Mouse (Mus musculus): ENCODE measurements around the gene Itch.
"Not testable (repeated sequence)": the region's sequence is repeated elsewhere in the genome, so short reads cannot be mapped to it uniquely, and the experiment has no call there.

Gene Itch

GRCm38 (mm10) chr2:155142025-155142555, 8.8 kb downstream of the Itch start:
- peak; percentile 73 for DNase-seq (ENCODE audit: low read depth, low spot score)

GRCm38 (mm10) chr2:155149296-155149695, 16.0 kb downstream of the Itch start:
- DNase-seq (ENCODE audit: low read depth, low spot score) = not testable (repeated sequence)

GRCm38 (mm10) chr2:155207419-155207818, 74.1 kb downstream of the Itch start:
- no peak for DNase-seq (ENCODE audit: low read depth, low spot score)

GRCm38 (mm10) chr2:155223145-155223544, 89.8 kb downstream of the Itch start:
- DNase-seq (ENCODE audit: low read depth, low spot score) = no peak

GRCm38 (mm10) chr2:155224721-155225120, 91.4 kb downstream of the Itch start:
- DNase-seq (ENCODE audit: low read depth, low spot score) = no peak

GRCm38 (mm10) chr2:155235746-155236361, 102.5 kb downstream of the Itch start:
- DNase-seq (ENCODE audit: low read depth, low spot score) = no peak

- DNase-seq (ENCODE audit: low read depth, low spot score) = peak; percentile 98
Measured at GRCm38 (mm10) chr2:155236362-155236992, 103.2 kb downstream of the Itch start, which contains the start of gene Dynlrb1. Gene Dynlrb1, plus strand, starts transcription at chr2:155236533.

GRCm38 (mm10) chr2:155237276-155237675, 104.0 kb downstream of the Itch start:
- DNase-seq (ENCODE audit: low read depth, low spot score) = peak; percentile 16

- peak; percentile 23 for DNase-seq (ENCODE audit: low read depth, low spot score)
Measured at GRCm38 (mm10) chr2:155240915-155241314, 107.6 kb downstream of the Itch start.

- no peak for DNase-seq (ENCODE audit: low read depth, low spot score)
Measured at GRCm38 (mm10) chr2:155242296-155242855, 109.1 kb downstream of the Itch start.

- DNase-seq (ENCODE audit: low read depth, low spot score) = no peak
Measured at GRCm38 (mm10) chr2:155246231-155246630, 112.9 kb downstream of the Itch start.

- no peak for DNase-seq (ENCODE audit: low read depth, low spot score)
Measured at GRCm38 (mm10) chr2:155248206-155248605, 114.9 kb downstream of the Itch start.

GRCm38 (mm10) chr2:155248718-155249117, 115.4 kb downstream of the Itch start:
- DNase-seq (ENCODE audit: low read depth, low spot score) = no peak

GRCm38 (mm10) chr2:155249588-155249987, 116.3 kb downstream of the Itch start:
- no peak for DNase-seq (ENCODE audit: low read depth, low spot score)

- DNase-seq (ENCODE audit: low read depth, low spot score) = no peak
Measured at GRCm38 (mm10) chr2:155265526-155265925, 132.2 kb downstream of the Itch start.

- DNase-seq (ENCODE audit: low read depth, low spot score) = no peak
Measured at GRCm38 (mm10) chr2:155266896-155267295, 133.6 kb downstream of the Itch start.

GRCm38 (mm10) chr2:155271957-155272356, 138.6 kb downstream of the Itch start:
- peak; percentile 84 for DNase-seq (ENCODE audit: low read depth, low spot score)

- DNase-seq (ENCODE audit: low read depth, low spot score) = no peak
Measured at GRCm38 (mm10) chr2:155272396-155273170, 139.3 kb downstream of the Itch start.

- DNase-seq (ENCODE audit: low read depth, low spot score) = no peak
Measured at GRCm38 (mm10) chr2:155273603-155274002, 140.3 kb downstream of the Itch start.

GRCm38 (mm10) chr2:155276195-155276594, 142.9 kb downstream of the Itch start, which contains the start of gene Map1lc3a:
Gene Map1lc3a, plus strand, starts transcription at chr2:155276297.
- peak; percentile 97 for DNase-seq (ENCODE audit: low read depth, low spot score)
